Mouse (Mus musculus) forebrain, embryonic 14.5 days (tissue): ENCODE results near the gene Cela1. TPM values are rescaled to one million over a fixed set of nuclear protein-coding genes. Genes with fewer than 3 reads are reported as not detected.
A peak's percentile ranks its signal among the peaks of the same experiment; 100 is the strongest.

Experiments used
- ATAC-seq: fragments of 200-750 bp; cut with Nextera tagmentation; 2 replicates; pipeline ENCODE4 v1.8.0; 2017; ENCODE audit warnings: mild to moderate bottlenecking, moderate library complexity
- DNase-seq: peaks from one replicate; pipeline ENCODE4 v3.0.0-alpha.2; 2015; ENCODE audit warnings: low spot score
- H3K27ac ChIP-seq: fragments of 300-500 bp; sonication (generic); 2 replicates; pipeline ENCODE4 v1.5.1; 2014; ENCODE audit warnings: low read depth, mild to moderate bottlenecking, control low read depth, low read length, moderate library complexity
- H3K27me3 ChIP-seq: fragments of 300-500 bp; sonication (generic); replicated peaks from 2 replicates; pipeline ENCODE4 v1.6.1; 2014; ENCODE audit warnings: low read length, control low read depth, mixed read lengths; ENCODE audit not compliant: control insufficient read depth, insufficient read depth
- H3K36me3 ChIP-seq: fragments of 300-500 bp; sonication (generic); 2 replicates; pipeline ENCODE4 v1.6.1; 2014; ENCODE audit warnings: low read length, control low read depth; ENCODE audit not compliant: control insufficient read depth, insufficient read depth
- H3K4me1 ChIP-seq: fragments of 300-500 bp; sonication (generic); 2 replicates; pipeline ENCODE4 v1.6.1; 2014; ENCODE audit warnings: antibody characterized with exemption, low read length, control low read depth; ENCODE audit not compliant: control insufficient read depth, insufficient read depth
- H3K4me2 ChIP-seq: fragments of 300-500 bp; sonication (generic); 2 replicates; pipeline ENCODE4 v1.6.1; 2014; ENCODE audit warnings: mild to moderate bottlenecking, control low read depth, low read length
- H3K4me3 ChIP-seq: fragments of 300-500 bp; sonication (generic); 2 replicates; pipeline ENCODE4 v1.5.1; 2014; ENCODE audit warnings: low read depth, low read length, control low read depth
- H3K9ac ChIP-seq: fragments of 300-500 bp; sonication (generic); 2 replicates; pipeline ENCODE4 v1.6.1; 2014; ENCODE audit warnings: mild to moderate bottlenecking, low read length, control low read depth, moderate library complexity
- H3K9me3 ChIP-seq: fragments of 300-500 bp; sonication (generic); replicated peaks from 2 replicates; pipeline ENCODE4 v1.6.1; 2016; ENCODE audit warnings: low read length, control low read depth, mixed read lengths; ENCODE audit not compliant: control insufficient read depth
- WGBS: fragments of 180-500 bp; shearing (Covaris S2); extraction: QIAGEN DNeasy Blood & Tissue Kit; methylation state at CpG from one replicate; pipeline ENCODE4 v1.1.7; 2014; 5-methylcytosine and 5-hydroxymethylcytosine counted together
- polyA plus RNA-seq: library from polyadenylated mRNA; unstranded; fragments of >200 nt; fragmentation: Nextera tagmentation; extraction: Ambion mirVana; gene quantifications from 2 replicates; pipeline ENCODE4 v1.2.1, GENCODE M21; 2014

The Cela1 gene
- polyA plus RNA-seq: 0.60 and 0.88 TPM in 2 replicates

DNA sequence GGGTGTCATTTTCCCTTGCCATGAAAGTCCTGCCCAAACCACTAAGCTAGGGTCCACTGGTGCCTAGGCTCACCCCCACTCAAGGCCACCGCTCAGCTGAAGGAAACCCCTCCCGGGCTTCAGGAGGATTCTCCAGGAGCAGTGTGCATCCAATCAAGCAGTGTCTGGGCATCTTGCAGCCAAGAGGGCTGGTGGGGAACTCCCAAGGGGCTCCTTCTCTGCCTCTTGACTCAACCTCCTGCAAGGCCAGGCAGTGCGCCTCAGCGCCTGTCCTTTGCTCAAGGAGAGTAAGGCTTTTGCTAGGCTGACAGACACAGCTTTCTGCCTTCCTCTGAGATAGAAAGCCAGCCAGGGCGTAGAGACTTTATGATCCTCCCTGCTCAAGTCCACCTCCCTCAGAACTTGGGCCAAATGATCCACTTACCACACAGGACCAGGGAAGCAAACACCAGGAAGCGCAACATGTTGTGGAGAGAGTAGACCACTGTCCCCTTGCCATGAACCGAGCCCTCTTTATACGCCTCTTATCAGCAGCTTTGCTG is at the start of gene Cela1:
Cela1 (minus strand) TSS at position 492 of the 542 bp plus-strand sequence.
- ATAC-seq (no peak), DNase-seq (no peak)
- 86% methylated on average over 8 of the region's 8 CpGs for WGBS
- no peaks in the 10 kb centered on the region for H3K27me3 ChIP-seq
- no peak within 1 kb of the TSS for H3K9ac ChIP-seq
- H3K27ac ChIP-seq: no peak within 1 kb of the TSS
- H3K4me3 ChIP-seq: no peak within 1 kb of the TSS
- H3K4me1 ChIP-seq: no peaks in the 10 kb centered on the region
- H3K36me3 ChIP-seq: no peaks in the 10 kb centered on the region
- H3K9me3 ChIP-seq: no peaks in the 10 kb centered on the region; the same call in 1 of the 2 replicates
- no peak within 1 kb of the TSS for H3K4me2 ChIP-seq

GRCm38 (mm10) chr15:100735953-100736300 is 48.2 kb upstream of the Cela1 start:
- no peak for DNase-seq
- Histone ChIP-seq H3K4me1 (no peaks in the 10 kb centered on the region), H3K9me3 (no peaks in the 10 kb centered on the region), H3K4me2 (no peak overlapping the region), H3K9ac (no peak overlapping the region), H3K4me3 (no peak overlapping the region), H3K27ac (no peak overlapping the region), H3K27me3 (no peaks in the 10 kb centered on the region), H3K36me3 (no peaks in the 10 kb centered on the region)
- 86% methylated on average over 9 of the region's 9 CpGs for WGBS
- ATAC-seq: no peak

GRCm38 (mm10) chr15:100735095-100735952 is 47.6 kb upstream of the Cela1 start:
- Histone ChIP-seq H3K9me3 (no peaks in the 10 kb centered on the region), H3K9ac (no peak overlapping the region), H3K4me1 (no peaks in the 10 kb centered on the region), H3K27ac (no peak overlapping the region), H3K27me3 (no peaks in the 10 kb centered on the region), H3K4me2 (no peak overlapping the region), H3K36me3 (no peaks in the 10 kb centered on the region), H3K4me3 (no peak overlapping the region)
- DNase-seq: no peak
- 90% methylated on average over 14 of the region's 15 CpGs for WGBS
- no peak for ATAC-seq

DNA sequence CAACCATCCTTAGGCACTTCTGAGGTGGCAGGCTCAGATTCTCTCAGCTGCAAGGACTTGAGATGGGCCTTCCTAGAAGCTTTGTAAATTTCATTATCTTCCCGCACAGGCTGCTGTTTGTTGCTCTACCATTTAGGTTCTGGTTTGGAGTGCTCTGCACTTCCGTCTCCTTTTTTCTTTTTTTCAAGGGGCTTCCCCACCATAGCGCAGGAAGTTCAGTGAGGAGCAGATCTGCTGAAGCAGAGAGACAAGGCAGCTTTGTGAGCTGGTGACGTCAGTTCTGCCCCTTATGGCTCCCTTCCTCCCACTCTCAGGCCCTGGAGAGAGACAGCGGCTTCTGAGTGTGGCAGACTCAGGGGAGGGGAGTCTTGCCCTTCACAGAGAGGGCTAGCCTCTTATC is 44.9 kb upstream of the Cela1 start:
- Histone ChIP-seq H3K4me2 (no peak overlapping the region), H3K4me3 (no peak overlapping the region), H3K4me1 (no peaks in the 10 kb centered on the region), H3K27me3 (peaks cover 21% of the 10 kb centered on the region), H3K9ac (no peak overlapping the region), H3K27ac (no peak overlapping the region), H3K36me3 (no peaks in the 10 kb centered on the region), H3K9me3 (no peaks in the 10 kb centered on the region)
- 31% methylated on average over 5 of the region's 5 CpGs for WGBS
- DNase-seq (no peak), ATAC-seq (no peak)

- WGBS: 55% methylated on average over 9 of the region's 9 CpGs
- ATAC-seq (no peak), DNase-seq (no peak)
- H3K9ac ChIP-seq: no peak overlapping the region
- no peak overlapping the region for H3K4me3 ChIP-seq
- no peaks in the 10 kb centered on the region for H3K4me1 ChIP-seq
- H3K27ac ChIP-seq: no peak overlapping the region
- H3K27me3 ChIP-seq: peaks cover 23% of the 10 kb centered on the region
- no peaks in the 10 kb centered on the region for H3K9me3 ChIP-seq
- no peak overlapping the region for H3K4me2 ChIP-seq
- H3K36me3 ChIP-seq: no peaks in the 10 kb centered on the region
These were observed 43.4 kb upstream of the Cela1 start for GRCm38 (mm10) chr15:100731081-100731480.

DNA sequence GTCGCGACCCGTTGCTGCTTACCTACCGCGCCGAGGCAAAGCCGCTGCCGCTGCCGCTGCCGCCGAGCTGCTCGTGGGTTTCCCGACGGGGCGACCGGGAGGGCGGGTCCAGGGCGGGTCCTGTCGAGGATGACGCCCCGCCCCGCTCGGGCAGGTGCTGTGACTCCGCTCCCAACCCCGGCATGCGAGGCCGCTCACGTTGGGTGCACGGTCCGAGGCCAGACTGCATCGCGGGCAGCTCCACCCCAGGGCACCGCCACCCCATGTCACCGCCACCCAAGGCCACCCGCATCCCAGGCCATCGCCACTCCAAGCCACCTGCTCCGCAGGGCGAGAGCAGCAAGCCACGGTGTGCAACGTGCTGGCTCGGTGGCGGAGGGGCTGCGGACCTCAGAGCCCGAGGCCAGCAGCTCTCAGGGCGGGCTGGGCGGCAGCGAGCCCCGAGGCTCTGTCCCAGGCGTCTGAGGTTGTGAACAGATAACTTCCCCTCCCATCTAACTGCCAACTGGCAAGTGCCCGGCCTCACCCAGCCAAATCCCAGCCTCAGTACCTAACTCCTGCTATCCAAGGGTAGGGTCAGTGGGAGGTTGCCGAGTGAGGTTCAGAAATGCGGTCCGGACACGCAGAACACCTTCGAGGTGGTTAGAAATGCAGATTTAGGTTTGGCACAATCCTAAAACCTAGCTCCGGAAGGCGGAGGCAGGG is 41.7 kb upstream of the Cela1 start, which contains the start of gene Galnt6:
Galnt6 (minus strand) TSS at position 96 of the 705 bp plus-strand sequence.
- H3K27me3 ChIP-seq: peaks cover 23% of the 10 kb centered on the region
- peak within 1 kb of the TSS; percentile 31 for H3K4me3 ChIP-seq
- peak within 1 kb of the TSS; percentile 55 for H3K4me2 ChIP-seq
- H3K4me1 ChIP-seq: no peaks in the 10 kb centered on the region
- H3K9ac ChIP-seq: peak within 1 kb of the TSS; percentile 48
- DNase-seq (peak; percentile 19), ATAC-seq (no peak)
- no peaks in the 10 kb centered on the region for H3K36me3 ChIP-seq
- no peak within 1 kb of the TSS for H3K27ac ChIP-seq
- WGBS: 3% methylated on average over 51 of the region's 57 CpGs
- no peaks in the 10 kb centered on the region for H3K9me3 ChIP-seq

DNA sequence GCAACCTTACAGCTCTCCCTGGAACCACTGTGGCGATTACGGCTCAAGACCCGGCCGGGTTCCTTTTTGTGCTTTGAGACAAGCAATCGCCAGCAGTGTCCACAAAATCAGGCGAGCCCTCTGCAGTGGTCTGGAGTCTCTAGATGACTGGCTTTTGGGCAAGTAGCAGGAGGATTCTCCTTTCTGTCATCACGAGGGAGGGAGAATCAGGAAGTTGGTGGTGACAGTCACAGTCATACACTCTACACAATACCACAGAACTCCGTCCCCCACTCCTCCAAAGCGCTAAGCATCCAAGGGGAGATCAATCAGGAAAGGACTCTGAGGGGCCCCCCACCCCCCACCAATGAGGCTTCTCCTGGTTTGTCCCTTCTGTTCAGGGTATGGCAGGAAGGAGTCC is 40.9 kb upstream of the Cela1 start:
- WGBS: 33% methylated on average over 9 of the region's 9 CpGs
- Histone ChIP-seq H3K9me3 (no peaks in the 10 kb centered on the region), H3K4me1 (no peaks in the 10 kb centered on the region), H3K36me3 (no peaks in the 10 kb centered on the region), H3K4me3 (peak overlapping the region; percentile 31), H3K4me2 (peak overlapping the region; percentile 55), H3K9ac (peak overlapping the region; percentile 48), H3K27me3 (peaks cover 23% of the 10 kb centered on the region), H3K27ac (no peak overlapping the region)
- ATAC-seq (no peak), DNase-seq (no peak)

GRCm38 (mm10) chr15:100727834-100728233 is 40.1 kb upstream of the Cela1 start:
- no peak overlapping the region for H3K9ac ChIP-seq
- DNase-seq: no peak
- no peak overlapping the region for H3K27ac ChIP-seq
- peaks cover 23% of the 10 kb centered on the region for H3K27me3 ChIP-seq
- no peak for ATAC-seq
- H3K36me3 ChIP-seq: no peaks in the 10 kb centered on the region
- no peaks in the 10 kb centered on the region for H3K4me1 ChIP-seq
- no peaks in the 10 kb centered on the region for H3K9me3 ChIP-seq
- H3K4me2 ChIP-seq: no peak overlapping the region
- no peak overlapping the region for H3K4me3 ChIP-seq
- 82% methylated on average over 11 of the region's 11 CpGs for WGBS
